Mouse (Mus musculus) liver, embryonic 14.5 days (tissue): ENCODE results near the gene Flrt1. TPM values are rescaled to one million over a fixed set of nuclear protein-coding genes. Genes with fewer than 3 reads are reported as not detected.

ENCODE experiments used
- ATAC-seq: fragments of 200-750 bp; cut with Nextera tagmentation; 2 replicates; pipeline ENCODE4 v1.8.0; 2017; ENCODE audit warnings: moderate number of reproducible peaks, mild to moderate bottlenecking, moderate library complexity; ENCODE audit not compliant: insufficient read depth
- DNase-seq, 3 experiments: peaks; one replicate each; pipeline ENCODE4 v3.0.0-alpha.2; 2012 to 2013; ENCODE audit warnings: low read depth in 3 of 3, low spot score in 3 of 3
- H3K27ac ChIP-seq: fragments of 300-500 bp; sonication (generic); 2 replicates; pipeline ENCODE4 v1.5.1; 2014; ENCODE audit warnings: moderate library complexity, mild to moderate bottlenecking, control low read depth, inconsistent platforms
- H3K27me3 ChIP-seq: fragments of 300-500 bp; sonication (generic); 2 replicates; pipeline ENCODE4 v1.6.1; 2014; ENCODE audit warnings: mild to moderate bottlenecking, low read length, moderate library complexity; ENCODE audit not compliant: control insufficient read depth, insufficient read depth
- H3K36me3 ChIP-seq: fragments of 300-500 bp; sonication (generic); replicated peaks from 2 replicates; pipeline ENCODE4 v1.6.1; 2014; ENCODE audit warnings: low read depth; ENCODE audit not compliant: control insufficient read depth, insufficient read depth
- H3K4me1 ChIP-seq, 2 experiments: fragments of 200-500 bp in 1 of 2; fragments of 300-500 bp in 1 of 2; sonication (generic) in 1 of 2; replicated peaks; 2 replicates each; pipeline ENCODE4 v1.6.1; 2012 to 2014; ENCODE audit warnings: antibody characterized with exemption in 1 of 2, inconsistent platforms in 1 of 2, low read length in 1 of 2; ENCODE audit not compliant: control insufficient read depth in 2 of 2, insufficient read depth in 2 of 2
- H3K4me2 ChIP-seq: fragments of 300-500 bp; sonication (generic); 2 replicates; pipeline ENCODE4 v1.6.1; 2014; ENCODE audit warnings: low read depth, mild to moderate bottlenecking, control low read depth, moderate library complexity
- H3K4me3 ChIP-seq, 2 experiments: fragments of 200-500 bp in 1 of 2; fragments of 300-500 bp in 1 of 2; sonication (generic) in 1 of 2; 2 replicates each; pipeline ENCODE4 v1.5.1; 2012 to 2014; ENCODE audit warnings: low read depth in 2 of 2, low read length in 2 of 2, mild to moderate bottlenecking in 2 of 2, control low read depth in 1 of 2, inconsistent platforms in 1 of 2, moderate library complexity in 1 of 2; ENCODE audit not compliant: insufficient read depth in 1 of 2
- H3K9ac ChIP-seq: fragments of 300-500 bp; sonication (generic); replicated peaks from 2 replicates; pipeline ENCODE4 v1.6.1; 2014; ENCODE audit warnings: mild to moderate bottlenecking, control low read depth, moderate library complexity
- H3K9me3 ChIP-seq: fragments of 300-500 bp; sonication (generic); 2 replicates; pipeline ENCODE4 v1.6.1; 2016; ENCODE audit warnings: low read length, mixed read lengths; ENCODE audit not compliant: control insufficient read depth
- CTCF ChIP-seq: IDR thresholded peaks from 2 replicates; pipeline ENCODE4 v1.5.1; 2016; ENCODE audit warnings: antibody characterized with exemption, low read depth, control low read depth
- EP300 ChIP-seq: IDR thresholded peaks from 2 replicates; pipeline ENCODE4 v1.6.1; 2016; ENCODE audit warnings: antibody characterized with exemption, low read depth
- WGBS: fragments of 180-500 bp; shearing (Covaris S2); extraction: QIAGEN DNeasy Blood & Tissue Kit; methylation state at CpG from one replicate; pipeline ENCODE4 v1.1.7; 2014; ENCODE audit not compliant: insufficient replicate concordance; 5-methylcytosine and 5-hydroxymethylcytosine counted together
- polyA plus RNA-seq, 2 experiments: library from polyadenylated mRNA; depleted of rRNA in 1 of 2; stranded (reverse) in 1 of 2; unstranded in 1 of 2; fragments of >200 nt; fragmentation: Nextera tagmentation in 1 of 2; extraction: Ambion mirVana in 1 of 2; gene quantifications; 2 replicates each; pipeline versions ENCODE4 v1.2.1 to v1.2.3; 2012 to 2014

Flrt1 gene
- polyA plus RNA-seq, 2 experiments, result 0.01 to 0.09 TPM

DNA sequence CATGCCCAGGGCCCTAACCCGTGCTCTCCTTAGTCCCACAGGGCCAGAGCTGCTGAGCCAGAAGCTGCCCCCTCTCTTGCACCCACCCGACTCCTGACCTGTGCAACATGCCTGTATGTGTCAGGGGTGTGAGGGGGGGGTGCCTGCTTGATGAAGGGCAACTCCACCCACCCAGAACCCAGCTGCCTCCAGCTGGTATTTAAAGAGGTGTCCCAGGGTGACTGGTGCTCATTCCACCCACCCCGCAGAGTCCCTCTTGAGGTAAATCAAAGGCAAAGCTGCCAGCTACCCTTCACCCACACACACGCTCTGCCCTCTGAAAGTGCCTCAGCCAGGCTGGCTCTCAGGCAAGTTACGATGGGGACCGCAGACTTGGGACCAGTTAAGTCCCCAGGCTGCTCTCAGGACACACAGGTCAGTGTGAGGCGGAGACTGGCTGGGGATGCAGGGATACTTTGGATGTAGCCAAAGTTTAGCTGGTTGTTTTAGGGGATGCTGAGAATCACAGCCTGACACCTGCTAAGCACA lies 43.7 kb upstream of the Flrt1 start:
- ATAC-seq (no peak), DNase-seq (no peak)
- Histone ChIP-seq H3K4me3 (no peak overlapping the region), H3K4me1 (peaks cover 0 to 1% of the 10 kb centered on the region in 2 experiments; a peak in 3 of 4 replicates), H3K36me3 (no peaks in the 10 kb centered on the region), H3K9ac (no peak overlapping the region), H3K27ac (no peak overlapping the region), H3K27me3 (peaks cover 13% of the 10 kb centered on the region), H3K4me2 (no peak overlapping the region), H3K9me3 (no peaks in the 10 kb centered on the region)
- 63% methylated on average over 7 of the region's 7 CpGs for WGBS
- TF ChIP-seq EP300 (no peak), CTCF (no peak)

DNA sequence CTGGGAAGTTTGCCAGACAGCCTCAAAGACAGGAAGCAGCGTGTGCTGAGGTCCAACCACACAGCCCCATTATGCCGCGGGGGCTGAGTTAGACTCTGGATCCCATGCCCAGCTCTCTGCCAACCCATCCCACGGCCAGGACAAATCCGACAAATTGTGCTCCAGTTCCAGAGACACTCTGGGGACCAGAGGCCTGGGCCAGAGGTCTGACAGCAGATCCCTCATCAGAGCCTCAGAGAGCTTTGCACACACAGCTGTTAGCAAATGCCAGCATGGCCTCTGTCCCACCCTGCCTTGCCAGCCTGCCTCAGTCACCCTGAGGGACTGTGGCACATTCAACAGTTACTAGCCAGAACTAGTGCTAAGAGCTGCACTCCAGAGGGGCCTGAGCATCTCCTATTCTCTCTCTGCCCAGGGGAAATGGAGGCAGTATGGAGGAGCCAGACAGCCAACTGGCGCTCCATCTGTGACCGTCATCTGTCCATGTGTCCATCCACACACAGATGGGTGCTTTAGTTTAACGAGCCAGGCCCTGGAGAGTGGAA lies 43.1 kb upstream of the Flrt1 start:
- 48% methylated on average over 8 of the region's 8 CpGs for WGBS
- DNase-seq (no peak), ATAC-seq (no peak)
- Histone ChIP-seq H3K9ac (no peak overlapping the region), H3K4me1 (peaks cover 1 to 6% of the 10 kb centered on the region in 2 experiments; a peak in 3 of 4 replicates), H3K27ac (no peak overlapping the region), H3K36me3 (no peaks in the 10 kb centered on the region), H3K4me3 (no peak overlapping the region), H3K27me3 (peaks cover 13% of the 10 kb centered on the region), H3K4me2 (no peak overlapping the region), H3K9me3 (no peaks in the 10 kb centered on the region)
- TF ChIP-seq CTCF (no peak), EP300 (no peak)

DNA sequence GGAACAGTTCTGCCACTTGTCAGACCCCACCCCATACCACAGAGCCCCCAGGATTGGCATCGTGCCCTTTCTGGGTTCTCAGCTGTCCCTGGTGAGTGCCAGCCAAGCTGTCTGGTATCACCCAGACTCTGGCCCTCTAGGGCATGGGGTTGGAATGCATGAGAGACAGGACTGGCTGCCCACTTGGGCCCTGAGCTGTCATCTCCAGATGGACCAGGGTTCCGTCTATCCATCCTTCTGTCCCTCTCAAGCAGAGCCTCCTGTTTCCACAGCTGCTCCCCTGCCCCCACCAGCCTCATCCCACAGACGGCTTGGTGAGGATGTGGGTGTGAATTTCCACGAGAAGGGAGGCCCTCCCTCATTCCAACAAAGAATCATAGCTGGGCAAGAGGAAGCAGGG lies 42.6 kb upstream of the Flrt1 start:
- Histone ChIP-seq H3K27me3 (peaks cover 13% of the 10 kb centered on the region), H3K4me3 (no peak overlapping the region), H3K36me3 (no peaks in the 10 kb centered on the region), H3K9ac (no peak overlapping the region), H3K27ac (no peak overlapping the region), H3K9me3 (no peaks in the 10 kb centered on the region), H3K4me1 (peaks cover 3 to 6% of the 10 kb centered on the region in 2 experiments; a peak in 3 of 4 replicates), H3K4me2 (no peak overlapping the region)
- no peak for DNase-seq
- no peak for ATAC-seq
- TF ChIP-seq CTCF (no peak), EP300 (no peak)
- WGBS, result 44% methylated on average over 4 of the region's 4 CpGs

DNA sequence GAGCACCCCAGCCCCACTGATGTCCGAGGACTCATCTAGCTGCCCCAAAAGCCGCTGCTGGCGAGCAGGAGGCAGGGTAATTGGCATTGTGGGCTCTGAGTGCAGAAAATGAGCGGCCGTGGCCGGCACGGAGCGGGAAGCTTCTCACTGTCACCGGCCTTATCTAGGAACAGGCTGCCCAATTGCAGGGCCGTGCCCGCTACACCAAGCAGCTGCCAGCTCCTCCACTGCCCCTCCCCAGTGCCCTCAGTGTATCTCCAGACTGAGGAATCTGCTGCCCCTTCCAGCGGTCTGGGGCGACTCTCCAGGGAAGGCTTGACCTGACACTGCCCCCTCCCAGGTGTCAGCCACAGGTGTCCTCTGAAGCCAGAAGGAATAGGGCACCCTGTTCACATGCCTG lies 40.8 kb upstream of the Flrt1 start:
- H3K4me2 ChIP-seq, result no peak overlapping the region
- H3K9me3 ChIP-seq, result no peaks in the 10 kb centered on the region
- WGBS, result 65% methylated on average over 13 of the region's 13 CpGs
- TF ChIP-seq EP300 (no peak), CTCF (no peak)
- H3K27ac ChIP-seq, result no peak overlapping the region
- no peak for DNase-seq
- ATAC-seq, result no peak
- peaks cover 3 to 6% of the 10 kb centered on the region in 2 experiments; a peak in 3 of 4 replicates for H3K4me1 ChIP-seq
- H3K4me3 ChIP-seq, result no peak overlapping the region
- no peaks in the 10 kb centered on the region for H3K36me3 ChIP-seq
- H3K27me3 ChIP-seq, result peaks cover 13% of the 10 kb centered on the region
- H3K9ac ChIP-seq, result no peak overlapping the region

DNA sequence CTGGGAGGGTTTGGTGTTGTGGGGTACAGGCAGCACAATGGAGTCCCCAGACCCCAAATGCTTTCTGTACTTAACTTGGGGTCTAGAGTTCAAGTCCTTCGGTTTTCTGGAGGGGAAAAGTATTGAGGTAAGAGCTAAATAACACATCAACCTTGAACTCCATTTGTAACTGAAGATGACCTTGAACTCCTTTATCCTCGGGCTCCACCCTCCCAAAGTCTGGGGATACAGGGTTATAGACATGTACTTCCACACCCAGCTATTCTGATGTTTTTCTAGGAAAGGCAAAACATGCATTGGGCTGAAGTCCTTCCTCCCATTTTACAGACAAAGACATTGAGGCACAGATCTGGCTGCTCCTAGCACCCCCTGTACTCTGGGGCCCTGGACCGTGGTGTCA lies 38.9 kb upstream of the Flrt1 start:
- DNase-seq, result no peak
- Histone ChIP-seq H3K36me3 (no peaks in the 10 kb centered on the region), H3K27me3 (peaks cover 13% of the 10 kb centered on the region), H3K27ac (no peak overlapping the region), H3K9me3 (no peaks in the 10 kb centered on the region), H3K9ac (no peak overlapping the region), H3K4me3 (no peak overlapping the region), H3K4me2 (peak overlapping the region; percentile 44), H3K4me1 (peaks cover 3 to 6% of the 10 kb centered on the region in 2 experiments; a peak in 3 of 4 replicates)
- ATAC-seq, result no peak
- TF ChIP-seq CTCF (no peak), EP300 (no peak)
- WGBS, result 62% methylated on average over 3 of the region's 3 CpGs
